Mouse (Mus musculus) embryonic fibroblast, embryonic 13.5 days (primary cell): Measurements from ENCODE around the gene Chil1. TPM values are rescaled to one million over a fixed set of nuclear protein-coding genes. Genes with fewer than 3 reads are reported as not detected.

Experiments
- H3K27ac ChIP-seq: 2 replicates; pipeline ENCODE4 v1.5.1; 2012; ENCODE audit warnings: low read length, control low read depth, inconsistent platforms; ENCODE audit not compliant: insufficient read depth
- H3K4me1 ChIP-seq: 2 replicates; pipeline ENCODE4 v1.6.1; 2011; ENCODE audit warnings: low read length; ENCODE audit not compliant: control insufficient read depth, insufficient read depth
- H3K4me3 ChIP-seq: 2 replicates; pipeline ENCODE4 v1.5.1; 2011; ENCODE audit warnings: mild to moderate bottlenecking, control low read depth, low read length; ENCODE audit not compliant: insufficient read depth
- CTCF ChIP-seq: IDR thresholded peaks from 2 replicates; pipeline ENCODE4 v1.5.1; 2011; ENCODE audit warnings: mild to moderate bottlenecking, control low read depth, low read length, moderate library complexity, borderline replicate concordance; ENCODE audit not compliant: insufficient read depth
- POLR2A ChIP-seq: IDR thresholded peaks from 2 replicates; pipeline ENCODE4 v1.6.1; 2011; ENCODE audit warnings: low read depth, mild to moderate bottlenecking, control low read depth, low read length, moderate library complexity
- polyA plus RNA-seq: library from polyadenylated mRNA; stranded (reverse); fragments of >200 nt; gene quantifications from 2 replicates; pipeline ENCODE4 v1.2.4, GENCODE M21; 2011; ENCODE audit warnings: low read depth; ENCODE audit not compliant: missing spikeins, insufficient read length

The Chil1 gene
- polyA plus RNA-seq, 1 experiment = 9.6 TPM

DNA sequence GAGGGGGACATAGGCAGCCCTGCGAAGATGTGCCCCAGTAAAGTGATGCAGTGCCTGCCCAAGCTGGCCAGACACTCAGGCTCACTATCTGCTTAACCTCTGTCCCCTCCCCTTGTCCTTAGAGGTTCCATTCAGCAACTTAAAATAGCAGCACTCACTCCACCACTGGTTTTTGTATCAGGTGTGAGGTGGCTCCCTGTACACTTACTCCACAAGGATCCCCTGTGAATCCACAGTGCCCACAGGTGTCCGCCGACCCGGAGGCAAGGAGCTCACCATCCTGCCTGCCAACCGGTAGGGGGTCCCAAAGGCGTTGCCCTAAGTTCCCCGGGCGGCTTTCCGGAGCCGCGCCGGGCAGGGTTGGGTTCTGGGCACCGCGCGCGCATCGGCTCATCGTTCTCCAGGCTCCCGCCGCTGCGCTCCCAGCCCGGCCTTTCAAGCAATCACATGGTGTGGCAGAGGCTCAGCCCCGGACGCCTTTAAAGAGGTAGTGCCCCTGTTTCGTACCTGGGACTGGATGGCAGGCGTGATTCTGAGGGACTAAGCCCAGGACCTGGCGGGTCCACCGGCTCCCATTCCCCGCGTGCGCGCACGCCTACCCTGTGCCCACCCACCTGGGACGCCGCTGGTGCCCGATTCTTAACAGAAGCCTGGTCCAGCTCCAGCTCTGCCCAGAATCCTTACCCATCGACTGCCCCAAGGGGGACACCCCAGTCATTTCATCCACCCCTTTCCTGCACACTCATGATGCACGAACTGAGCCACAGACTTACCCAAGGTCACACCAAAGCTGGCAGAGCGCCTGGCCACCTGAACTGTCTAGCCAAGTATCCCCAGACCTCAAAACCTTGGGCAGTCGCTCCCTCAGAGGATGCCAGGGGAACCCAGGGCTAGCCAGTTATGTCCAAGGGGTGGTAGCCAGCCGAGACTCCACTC, 52.7 kb downstream of the Chil1 start:
- H3K4me3 ChIP-seq = peak overlapping the region; percentile 13; the same call in 1 of the 2 replicates
- peaks cover 3% of the 10 kb centered on the region; the same call in 1 of the 2 replicates for H3K4me1 ChIP-seq
- TF ChIP-seq CTCF = no peak
- TF ChIP-seq POLR2A = no peak
- no peak overlapping the region for H3K27ac ChIP-seq

DNA sequence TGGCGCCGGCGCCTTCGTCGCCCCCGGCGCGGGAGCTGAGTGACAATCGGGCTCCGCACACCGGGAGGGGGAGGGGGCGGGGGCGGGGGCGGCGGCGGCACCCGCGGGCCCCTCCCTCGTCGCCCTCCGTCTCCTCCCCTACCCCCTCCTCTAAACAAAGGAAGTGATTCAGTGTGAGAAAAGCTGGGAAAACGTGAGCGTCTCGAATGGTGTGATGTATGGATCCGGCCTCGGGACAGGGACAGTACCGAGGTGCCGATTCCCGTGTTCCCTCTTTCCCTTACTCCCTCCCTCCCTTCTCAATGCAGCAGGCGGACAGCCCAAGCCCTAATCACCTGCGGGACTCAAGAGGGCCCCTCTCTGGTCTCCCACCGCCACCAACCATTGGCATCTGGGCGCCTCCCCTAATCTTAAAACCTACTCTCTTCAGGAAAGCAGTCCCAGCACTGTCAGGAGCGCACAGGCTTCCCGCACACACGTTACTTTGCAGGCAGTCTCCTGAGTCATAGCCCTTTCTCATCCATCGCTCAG, 53.5 kb downstream of the Chil1 start, which contains the start of gene Adora1:
TSS of gene Adora1 (minus strand) at position 41 of the 531 bp plus-strand sequence.
- Histone ChIP-seq H3K27ac (no peak within 1 kb of the TSS), H3K4me3 (peak within 1 kb of the TSS; percentile 21; the same call in 1 of the 2 replicates), H3K4me1 (peaks cover 3% of the 10 kb centered on the region; the same call in 1 of the 2 replicates)
- TF ChIP-seq POLR2A (no peak), CTCF (no peak)

DNA sequence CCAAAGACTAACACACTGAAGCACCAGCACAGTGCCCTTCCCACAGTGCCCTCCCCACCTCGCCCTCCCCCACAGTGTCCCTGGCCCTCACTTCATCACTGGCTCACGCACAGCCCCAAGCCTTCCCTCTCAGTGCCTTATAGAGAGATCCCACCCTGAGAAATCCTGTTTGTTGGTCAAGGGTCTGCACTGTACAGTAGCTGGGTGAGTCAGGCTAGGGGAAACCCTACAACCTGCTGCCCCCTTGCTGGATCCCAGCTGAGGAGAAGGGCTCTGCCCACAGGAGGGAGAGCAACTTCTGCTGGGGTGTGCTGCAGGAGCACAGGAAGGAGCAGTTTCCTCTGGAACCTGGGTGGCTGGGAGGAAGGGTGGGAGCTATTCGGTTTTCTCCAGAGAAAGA, 54.2 kb downstream of the Chil1 start:
- peaks cover 3% of the 10 kb centered on the region; the same call in 1 of the 2 replicates for H3K4me1 ChIP-seq
- H3K27ac ChIP-seq = no peak overlapping the region
- TF ChIP-seq POLR2A = no peak
- no peak for TF ChIP-seq CTCF
- H3K4me3 ChIP-seq = no peak overlapping the region

DNA sequence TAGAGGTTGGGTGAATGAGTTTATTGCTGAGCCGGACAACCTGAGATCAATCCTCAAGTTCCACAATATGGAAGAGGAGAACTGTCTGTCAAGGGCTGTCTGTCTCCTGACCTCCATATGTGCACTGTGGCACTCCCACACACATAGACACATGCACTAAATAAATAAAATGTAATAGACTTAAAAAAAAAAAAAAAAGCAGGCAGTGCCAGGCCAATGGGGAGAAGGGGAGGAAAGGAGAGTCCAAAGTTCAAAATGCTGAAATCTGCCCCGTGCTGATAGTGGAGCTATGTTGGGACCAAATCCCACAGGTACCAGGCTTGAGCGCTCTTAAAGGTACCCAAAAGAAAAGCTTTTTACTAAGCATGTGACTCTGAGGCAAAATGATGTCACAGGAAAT, 55.5 kb downstream of the Chil1 start:
- H3K4me1 ChIP-seq = peaks cover 3% of the 10 kb centered on the region; the same call in 1 of the 2 replicates
- TF ChIP-seq CTCF (no peak), POLR2A (no peak)
- H3K4me3 ChIP-seq = no peak overlapping the region
- no peak overlapping the region for H3K27ac ChIP-seq

Other genes starting within 250 kb of the Chil1 start
- gene Fmod, start 144.9 kb upstream of the Chil1 start, polyA plus RNA-seq = 35.4 and 74.2 TPM in 2 replicates
- gene Btg2, start 103.1 kb upstream of the Chil1 start, polyA plus RNA-seq = 96.4 and 125 TPM in 2 replicates
- gene Chit1, start 70.9 kb upstream of the Chil1 start, polyA plus RNA-seq = not detected in 2 replicates
- not detected in 2 replicates for gene Mybph, start 11.3 kb downstream of the Chil1 start, polyA plus RNA-seq
- 0.20 and 0.79 TPM in 2 replicates for gene Adora1, start 53.3 kb downstream of the Chil1 start, polyA plus RNA-seq
- gene Myog, start 107.8 kb downstream of the Chil1 start, polyA plus RNA-seq = not detected in 2 replicates
- gene Ppfia4, start 150.8 kb downstream of the Chil1 start, polyA plus RNA-seq = 1.2 and 1.4 TPM in 2 replicates
- gene Tmem183a, start 179.8 kb downstream of the Chil1 start, polyA plus RNA-seq = 66.3 and 68.0 TPM in 2 replicates
- gene 4933406M09Rik, start 203.8 kb downstream of the Chil1 start, polyA plus RNA-seq = not detected in 2 replicates
- 135 and 158 TPM in 2 replicates for gene Cyb5r1, start 223.4 kb downstream of the Chil1 start, polyA plus RNA-seq
- 87.5 and 99.8 TPM in 2 replicates for gene Adipor1, start 233.2 kb downstream of the Chil1 start, polyA plus RNA-seq